Mouse (Mus musculus) lung, postnatal 10 days (tissue): ENCODE measurements around the gene Gabpa.
A peak's percentile ranks its signal among the peaks of the same experiment; 100 is the strongest.

Source experiments
- DNase-seq: peaks from one replicate; pipeline ENCODE4 v3.0.0; 2021

Gabpa gene

GRCm38 (mm10) chr16:84834745-84835440, at the start of gene Gabpa:
Gene Gabpa, plus strand, starts transcription at chr16:84834925.
- peak; percentile 95 for DNase-seq

- no peak for DNase-seq
Observed at GRCm38 (mm10) chr16:84784966-84785365, 49.8 kb upstream of the Gabpa start.

- no peak for DNase-seq
Observed at GRCm38 (mm10) chr16:84790595-84791165, 44.0 kb upstream of the Gabpa start.

GRCm38 (mm10) chr16:84793401-84793800, 41.3 kb upstream of the Gabpa start:
- DNase-seq = no peak

GRCm38 (mm10) chr16:84795337-84795736, 39.4 kb upstream of the Gabpa start:
- DNase-seq = no peak

- DNase-seq = no peak
Observed at GRCm38 (mm10) chr16:84796678-84797077, 38.0 kb upstream of the Gabpa start.

- no peak for DNase-seq
Observed at GRCm38 (mm10) chr16:84800038-84800437, 34.7 kb upstream of the Gabpa start.

GRCm38 (mm10) chr16:84802217-84802616, 32.5 kb upstream of the Gabpa start:
- DNase-seq = peak; percentile 59

- DNase-seq = no peak
Observed at GRCm38 (mm10) chr16:84804866-84805265, 29.9 kb upstream of the Gabpa start.

GRCm38 (mm10) chr16:84806175-84806574, 28.6 kb upstream of the Gabpa start:
- DNase-seq = no peak

GRCm38 (mm10) chr16:84807874-84808273, 26.9 kb upstream of the Gabpa start:
- no peak for DNase-seq

GRCm38 (mm10) chr16:84810254-84810653, 24.5 kb upstream of the Gabpa start:
- DNase-seq = no peak

- DNase-seq = no peak
Observed at GRCm38 (mm10) chr16:84813852-84814251, 20.9 kb upstream of the Gabpa start.

GRCm38 (mm10) chr16:84814511-84814910, 20.2 kb upstream of the Gabpa start:
- no peak for DNase-seq

GRCm38 (mm10) chr16:84817423-84817822, 17.3 kb upstream of the Gabpa start:
- peak; percentile 54 for DNase-seq

- DNase-seq = peak; percentile 61
Observed at GRCm38 (mm10) chr16:84825009-84825408, 9.7 kb upstream of the Gabpa start.

- peak; percentile 16 for DNase-seq
Observed at GRCm38 (mm10) chr16:84831696-84832095, 3.0 kb upstream of the Gabpa start.

- no peak for DNase-seq
Observed at GRCm38 (mm10) chr16:84832736-84833135, 2.0 kb upstream of the Gabpa start.

- DNase-seq = no peak
Observed at GRCm38 (mm10) chr16:84834344-84834743, 381 bp upstream of the Gabpa start.

GRCm38 (mm10) chr16:84835441-84835822, 707 bp downstream of the Gabpa start, which contains the start of gene Atp5j:
Gene Atp5j, minus strand, starts transcription at chr16:84835625.
- DNase-seq = peak; percentile 93

GRCm38 (mm10) chr16:84835823-84836743, 1.4 kb downstream of the Gabpa start:
- DNase-seq = peak; percentile 61

- DNase-seq = no peak
Observed at GRCm38 (mm10) chr16:84838576-84838975, 3.9 kb downstream of the Gabpa start.

- no peak for DNase-seq
Observed at GRCm38 (mm10) chr16:84853492-84853891, 18.8 kb downstream of the Gabpa start.

- DNase-seq = no peak
Observed at GRCm38 (mm10) chr16:84864656-84865055, 29.9 kb downstream of the Gabpa start.
